Mouse (Mus musculus) MEL (cell line): Measurements from ENCODE around the gene Pde4b.

Experiments used
- BHLHE40 ChIP-seq: IDR thresholded peaks from 2 replicates; pipeline ENCODE4 v1.6.1; 2012; ENCODE audit warnings: low read depth, mild to moderate bottlenecking, inconsistent platforms, low read length, improper control_type of control experiment, borderline replicate concordance
- CHD1 ChIP-seq: IDR thresholded peaks from 2 replicates; pipeline ENCODE4 v1.6.1; 2012; ENCODE audit warnings: low read depth, mild to moderate bottlenecking, inconsistent platforms, low read length, improper control_type of control experiment
- CTCF ChIP-seq, 3 experiments: IDR thresholded peaks in 2 of 3; conservative IDR thresholded peaks in 1 of 3; 2 replicates each; pipeline ENCODE4 v1.5.1; 2011 to 2012; ENCODE audit warnings: low read length in 3 of 3, low read depth in 2 of 3, mild to moderate bottlenecking in 2 of 3, improper control_type of control experiment in 1 of 3, inconsistent platforms in 1 of 3, mixed read lengths in 1 of 3, moderate library complexity in 1 of 3; ENCODE audit not compliant: control insufficient read depth in 1 of 3, insufficient read depth in 1 of 3, poor library complexity in 1 of 3, severe bottlenecking in 1 of 3
- MAX ChIP-seq: IDR thresholded peaks from 2 replicates; pipeline ENCODE4 v1.6.1; 2011; ENCODE audit warnings: low read length, improper control_type of control experiment
- POLR2A ChIP-seq, 2 experiments: IDR thresholded peaks; 2 replicates each; pipeline ENCODE4 v1.6.1; 2011 to 2012; ENCODE audit warnings: low read length in 2 of 2, mild to moderate bottlenecking in 2 of 2, control low read depth in 1 of 2, improper control_type of control experiment in 1 of 2, low read depth in 1 of 2, moderate library complexity in 1 of 2; ENCODE audit not compliant: control insufficient read depth in 1 of 2, insufficient read depth in 1 of 2, poor library complexity in 1 of 2

- TF ChIP-seq CTCF (IDR thresholded peaks at IDR 0.05 in 2 of 3, conservative IDR thresholded peaks at IDR 0.05 in 1 of 3; ENCODE audit: control insufficient read depth in 1 of 3, insufficient read depth in 1 of 3, low read depth in 2 of 3, low read length in 3 of 3, poor library complexity in 1 of 3, severe bottlenecking in 1 of 3), result no peak
- TF ChIP-seq CHD1, result no peak
- no peak for TF ChIP-seq POLR2A (IDR thresholded peaks at IDR 0.05; ENCODE audit: control insufficient read depth in 1 of 2, insufficient read depth in 1 of 2, low read depth in 1 of 2, low read length in 2 of 2, poor library complexity in 1 of 2)
- TF ChIP-seq BHLHE40, result no peak
- TF ChIP-seq MAX, result no peak
These were observed 556.7 kb downstream of the Pde4b start for GRCm38 (mm10) chr4:102644062-102644461.
